Mouse (Mus musculus) E14TG2a.4 (cell line): ENCODE data around the gene Wdtc1.

Experiments used
- CTCF ChIP-seq: conservative IDR thresholded peaks from 2 replicates; pipeline ENCODE4 v1.5.1; 2014; ENCODE audit warnings: low read length
- POU5F1 ChIP-seq: IDR thresholded peaks from 2 replicates; pipeline ENCODE4 v1.6.1; 2014; ENCODE audit warnings: low read length, borderline replicate concordance

DNA sequence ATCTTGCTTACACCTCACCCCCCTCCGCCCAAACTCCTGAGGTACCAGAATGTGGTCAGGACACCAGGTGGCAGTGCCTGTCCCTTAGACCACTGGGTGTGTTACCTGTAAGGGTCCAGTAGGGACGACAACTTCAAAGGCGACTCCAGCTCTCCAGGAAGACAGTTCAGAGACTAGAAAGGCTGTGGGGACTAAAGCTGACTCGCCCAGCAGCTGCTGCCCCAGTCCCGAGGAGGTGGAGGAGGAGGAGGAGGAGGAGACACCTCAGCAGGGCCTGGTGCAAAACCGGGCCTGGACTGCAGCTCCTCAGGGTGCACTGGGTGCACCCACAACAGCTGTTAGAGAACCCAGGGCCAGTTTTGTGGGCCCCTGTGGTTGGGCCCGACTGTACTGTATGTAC is 90.4 kb downstream of the Wdtc1 start, which contains the start of gene Sytl1:
- TF ChIP-seq CTCF = no peak
- no peak for TF ChIP-seq POU5F1
